Mouse (Mus musculus) midbrain, embryonic 10.5 days (tissue): ENCODE results near the gene Thsd4. TPM values are rescaled to one million over a fixed set of nuclear protein-coding genes. Genes with fewer than 3 reads are reported as not detected.
A peak's percentile ranks its signal among the peaks of the same experiment; 100 is the strongest.

ENCODE experiments used
- DNase-seq: peaks from one replicate; pipeline ENCODE4 v3.0.0-alpha.2; 2017; ENCODE audit warnings: low spot score
- H3K27ac ChIP-seq: fragments of 300-500 bp; sonication (generic); replicated peaks from 2 replicates; pipeline ENCODE4 v1.5.1; 2016; ENCODE audit warnings: mild to moderate bottlenecking
- H3K27me3 ChIP-seq: fragments of 300-500 bp; sonication (generic); 2 replicates; pipeline ENCODE4 v1.6.1; 2016; ENCODE audit warnings: low read depth, mild to moderate bottlenecking; ENCODE audit not compliant: poor library complexity, severe bottlenecking
- H3K36me3 ChIP-seq: fragments of 300-500 bp; sonication (generic); 2 replicates; pipeline ENCODE4 v1.6.1; 2016; ENCODE audit warnings: mild to moderate bottlenecking, moderate library complexity
- H3K4me1 ChIP-seq: fragments of 300-500 bp; sonication (generic); 2 replicates; pipeline ENCODE4 v1.6.1; 2016
- H3K4me3 ChIP-seq: fragments of 300-500 bp; sonication (generic); 2 replicates; pipeline ENCODE4 v1.5.1; 2016; ENCODE audit warnings: mild to moderate bottlenecking, moderate library complexity
- H3K9me3 ChIP-seq: fragments of 300-500 bp; sonication (generic); replicated peaks from 2 replicates; pipeline ENCODE4 v1.6.1; 2016; ENCODE audit warnings: mild to moderate bottlenecking
- WGBS: fragments of 180-500 bp; shearing (Covaris S2); methylation state at CpG from one replicate; pipeline ENCODE4 v1.1.7; 2016; 5-methylcytosine and 5-hydroxymethylcytosine counted together
- polyA plus RNA-seq: library from polyadenylated mRNA; unstranded; fragments of >200 nt; fragmentation: Nextera tagmentation; extraction: Ambion mirVana; gene quantifications from 2 replicates; pipeline ENCODE4 v1.2.1, GENCODE M21; 2016

The Thsd4 gene
- polyA plus RNA-seq, 1 experiment from 2014 or later, result 4.1 TPM

DNA sequence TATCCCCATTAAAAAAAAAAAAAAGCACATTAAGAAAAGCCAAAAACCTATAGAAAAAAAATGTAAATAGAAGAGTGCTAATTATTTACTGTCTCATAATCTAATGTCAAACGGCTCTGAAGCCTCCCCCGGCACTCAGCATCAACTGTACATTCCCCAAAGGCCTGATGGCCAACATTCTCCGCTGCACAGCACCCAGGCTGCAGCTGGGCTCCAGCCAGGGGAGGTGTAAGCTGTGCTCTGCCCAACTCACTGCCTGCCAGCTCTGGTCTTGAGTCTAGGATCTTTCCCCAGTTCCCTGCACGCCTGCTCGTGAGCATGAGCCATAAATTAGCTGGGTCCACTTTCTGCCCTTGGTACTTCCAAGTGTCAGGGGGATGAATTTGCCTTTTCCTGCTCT, 15.7 kb downstream of the Thsd4 start:
- no peak overlapping the region for H3K4me3 ChIP-seq
- H3K9me3 ChIP-seq, result no peaks in the 10 kb centered on the region
- H3K36me3 ChIP-seq, result no peaks in the 10 kb centered on the region
- peaks cover 52% of the 10 kb centered on the region for H3K27me3 ChIP-seq
- H3K4me1 ChIP-seq, result peaks cover 61% of the 10 kb centered on the region
- DNase-seq, result no peak
- 88% methylated on average over 5 of the region's 5 CpGs for WGBS
- H3K27ac ChIP-seq, result no peak overlapping the region

DNA sequence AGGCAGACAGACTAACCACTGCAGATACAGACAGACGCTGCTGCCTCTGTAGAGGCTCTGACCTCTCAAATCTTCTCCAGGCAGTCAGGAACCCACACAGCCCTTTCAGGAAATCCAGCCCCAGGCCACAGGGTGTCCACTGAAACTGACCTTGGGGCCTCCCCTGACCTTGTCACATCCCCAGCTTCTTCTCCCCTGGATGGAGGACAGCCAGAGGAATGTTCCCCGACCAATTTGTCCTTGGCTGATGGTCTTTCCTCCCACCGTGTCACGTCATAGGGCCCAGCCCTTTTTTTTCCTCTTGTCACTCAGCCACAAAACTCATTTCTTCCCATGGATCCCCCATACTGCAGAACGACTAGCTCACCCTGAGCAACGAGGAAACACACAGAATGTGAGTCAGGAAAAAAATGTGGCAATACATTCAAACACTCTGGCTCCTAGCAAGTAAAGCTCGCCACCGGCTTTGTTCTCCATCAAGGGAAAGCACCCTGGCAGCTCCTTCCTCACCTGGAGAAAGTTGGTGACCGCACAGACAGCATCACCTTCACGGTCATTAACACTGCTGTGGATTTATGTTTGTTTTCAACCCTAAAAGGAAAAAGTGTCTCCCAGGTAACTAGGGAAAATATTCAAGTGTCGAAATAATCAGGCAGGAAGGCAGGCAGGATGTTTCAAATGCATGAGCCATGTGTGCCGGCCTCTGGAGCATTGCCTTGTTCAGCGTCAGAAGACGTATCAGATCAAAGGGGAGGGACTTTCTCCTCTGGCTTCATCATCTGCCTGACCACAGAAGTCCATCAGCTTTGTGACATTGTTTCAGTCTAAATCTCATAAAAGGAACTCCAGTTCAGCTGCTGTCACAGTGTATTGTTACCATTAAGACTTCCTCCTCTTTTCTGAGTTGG, 17.2 kb downstream of the Thsd4 start:
- H3K4me1 ChIP-seq, result peaks cover 48% of the 10 kb centered on the region
- H3K36me3 ChIP-seq, result no peaks in the 10 kb centered on the region
- 78% methylated on average over 14 of the region's 14 CpGs for WGBS
- H3K27ac ChIP-seq, result no peak overlapping the region; the same call in 1 of the 2 replicates
- no peaks in the 10 kb centered on the region for H3K9me3 ChIP-seq
- no peak for DNase-seq
- no peak overlapping the region for H3K4me3 ChIP-seq
- peaks cover 52% of the 10 kb centered on the region for H3K27me3 ChIP-seq

DNA sequence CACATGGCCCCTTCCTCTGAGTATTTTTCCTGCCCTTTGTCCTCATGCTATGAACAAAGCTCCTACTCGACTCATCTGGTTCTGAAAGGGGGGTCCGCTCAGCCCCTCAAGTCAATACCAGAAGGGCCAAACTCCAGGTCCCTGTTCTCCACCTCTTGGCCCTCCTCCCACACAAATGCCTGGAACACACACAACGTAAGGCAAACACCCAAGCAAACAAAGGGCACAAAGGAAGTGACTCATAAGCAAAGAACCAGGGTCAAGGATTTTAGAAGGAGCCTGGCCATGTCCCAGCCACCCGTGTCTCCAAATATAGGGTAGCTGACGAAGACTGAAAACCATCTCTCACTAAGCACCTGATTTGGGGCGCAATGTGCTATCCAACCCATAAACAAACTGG, 19.6 kb downstream of the Thsd4 start:
- peaks cover 32% of the 10 kb centered on the region for H3K27me3 ChIP-seq
- no peaks in the 10 kb centered on the region for H3K36me3 ChIP-seq
- DNase-seq, result no peak
- peak overlapping the region; percentile 18; the same call in 1 of the 2 replicates for H3K27ac ChIP-seq
- WGBS, result 80% methylated on average over 6 of the region's 6 CpGs
- H3K4me3 ChIP-seq, result no peak overlapping the region
- peaks cover 44% of the 10 kb centered on the region for H3K4me1 ChIP-seq
- H3K9me3 ChIP-seq, result no peaks in the 10 kb centered on the region

DNA sequence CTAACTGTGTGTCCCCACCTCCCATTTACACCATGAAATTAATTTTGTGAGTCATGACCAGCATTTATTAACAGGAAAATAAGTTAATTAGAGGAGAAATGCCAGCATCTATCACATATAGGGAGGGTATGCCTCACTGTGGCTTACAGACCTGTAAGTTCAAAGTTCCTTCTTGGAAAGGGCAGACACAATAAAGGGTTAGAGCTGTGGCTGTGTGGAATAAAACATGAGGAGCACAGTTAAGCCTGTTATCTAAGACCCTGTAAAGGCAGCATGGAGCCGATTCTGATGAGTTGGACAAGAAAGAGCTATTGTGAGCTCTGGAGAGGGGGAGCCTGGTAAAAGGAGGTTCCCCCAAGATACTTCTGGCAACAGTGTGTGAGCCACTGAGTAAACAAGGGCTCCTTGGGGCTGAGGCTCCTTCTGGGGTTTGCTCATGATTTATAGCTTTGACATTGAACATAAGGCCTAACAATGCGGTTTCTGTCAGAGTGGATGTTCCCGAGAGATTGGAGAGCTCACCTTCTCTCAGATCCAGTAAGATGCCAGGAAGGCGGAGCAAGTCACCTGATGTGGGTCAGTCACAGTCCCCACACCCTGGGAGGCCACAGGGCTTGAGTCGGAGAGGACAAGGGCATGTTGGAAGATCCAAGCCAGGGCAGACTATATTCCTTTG, 20.2 kb downstream of the Thsd4 start:
- Histone ChIP-seq H3K4me3 (no peak overlapping the region), H3K36me3 (no peaks in the 10 kb centered on the region), H3K27me3 (peaks cover 27% of the 10 kb centered on the region), H3K9me3 (no peaks in the 10 kb centered on the region), H3K4me1 (peaks cover 38% of the 10 kb centered on the region), H3K27ac (no peak overlapping the region; the same call in 1 of the 2 replicates)
- 82% methylated on average over 5 of the region's 5 CpGs for WGBS
- DNase-seq, result no peak

DNA sequence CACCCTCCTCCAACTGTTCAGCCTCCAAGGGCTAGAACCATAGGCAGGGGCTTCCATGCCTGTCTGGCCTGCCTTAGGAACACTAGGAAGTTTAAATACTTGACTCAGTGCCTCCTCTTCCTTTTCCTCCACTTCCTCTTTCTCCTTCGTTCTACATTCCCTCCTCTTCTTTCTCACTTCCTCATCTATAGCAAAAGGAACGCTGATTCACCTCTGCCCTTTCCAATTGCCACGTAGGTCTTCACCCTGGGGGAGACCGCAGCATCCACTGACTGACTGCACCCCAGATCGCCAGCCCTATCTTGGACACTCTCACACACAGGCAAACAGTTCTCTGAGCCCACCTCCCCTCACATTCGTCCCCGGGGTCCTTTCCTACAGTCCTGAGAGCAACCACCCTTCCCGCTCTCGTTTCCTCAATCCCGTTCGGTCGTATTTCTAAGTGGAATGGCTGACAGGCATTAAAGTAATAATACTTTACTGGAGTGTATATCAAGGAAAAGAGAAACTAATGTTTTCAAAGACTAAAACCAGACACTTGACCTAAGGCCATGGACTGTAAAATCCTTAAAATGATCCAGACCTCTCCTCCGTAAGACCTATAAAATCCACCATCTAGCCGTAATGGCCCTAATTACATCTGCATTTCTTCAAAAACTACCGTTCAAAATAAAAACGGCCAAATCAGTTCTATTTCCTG, 29.4 kb downstream of the Thsd4 start:
- H3K36me3 ChIP-seq, result no peaks in the 10 kb centered on the region
- 91% methylated on average over 16 of the region's 16 CpGs for WGBS
- H3K4me3 ChIP-seq, result no peak overlapping the region
- H3K27ac ChIP-seq, result no peak overlapping the region
- H3K27me3 ChIP-seq, result no peaks in the 10 kb centered on the region
- DNase-seq, result no peak
- no peaks in the 10 kb centered on the region for H3K4me1 ChIP-seq
- no peaks in the 10 kb centered on the region for H3K9me3 ChIP-seq

DNA sequence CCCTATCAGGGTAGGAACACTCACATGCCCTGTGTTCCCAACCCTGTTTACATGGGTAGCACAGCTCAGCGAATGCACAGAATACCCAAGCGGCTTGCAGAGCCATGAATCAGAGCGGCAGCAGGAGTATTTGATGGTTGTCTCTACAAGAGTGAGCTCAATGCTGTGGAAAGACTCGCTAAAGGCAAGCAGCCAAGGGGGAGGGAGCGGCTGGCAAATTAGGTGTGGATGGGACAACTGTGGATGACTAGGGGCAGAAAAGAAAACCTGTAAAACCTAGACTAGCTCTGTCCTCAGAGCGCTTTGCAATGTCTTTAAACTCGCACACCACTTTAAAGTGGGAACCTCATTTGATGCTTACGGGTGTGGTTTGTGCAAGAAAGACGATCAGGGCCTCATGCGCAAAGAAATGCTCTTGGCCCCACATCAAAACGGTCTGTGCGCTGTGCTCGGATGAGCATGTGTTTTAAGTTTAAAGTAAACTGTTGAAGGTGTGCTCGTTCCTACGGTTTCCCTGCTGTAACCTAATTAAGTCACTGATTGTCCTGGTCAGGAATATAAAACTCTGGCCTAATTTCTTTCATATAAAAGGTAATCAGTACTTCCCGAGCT, 30.3 kb downstream of the Thsd4 start:
- DNase-seq, result no peak
- Histone ChIP-seq H3K9me3 (no peaks in the 10 kb centered on the region), H3K27ac (no peak overlapping the region), H3K4me1 (no peaks in the 10 kb centered on the region), H3K36me3 (no peaks in the 10 kb centered on the region), H3K27me3 (no peaks in the 10 kb centered on the region), H3K4me3 (no peak overlapping the region)
- WGBS, result 90% methylated on average over 16 of the region's 16 CpGs

DNA sequence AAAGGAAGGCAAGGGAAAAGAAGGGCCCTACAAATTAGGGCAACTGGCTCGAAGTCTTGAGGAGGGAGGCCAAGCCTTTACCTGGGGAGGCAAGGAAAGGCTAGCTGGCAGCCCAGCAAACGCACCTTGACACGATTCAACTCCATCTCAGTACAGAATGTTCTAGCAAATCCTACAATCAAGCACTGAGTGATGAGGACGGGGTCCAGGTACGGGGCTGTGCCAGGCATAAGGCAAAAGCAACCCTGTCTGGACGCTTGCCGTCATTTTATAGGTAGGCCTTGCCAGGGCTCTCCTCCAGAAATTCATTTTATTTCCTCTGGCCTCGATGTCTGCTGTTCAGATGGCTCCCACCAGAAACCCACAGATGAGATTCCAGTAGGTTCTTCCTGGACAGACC, 30.8 kb downstream of the Thsd4 start:
- 90% methylated on average over 8 of the region's 8 CpGs for WGBS
- Histone ChIP-seq H3K36me3 (no peaks in the 10 kb centered on the region), H3K9me3 (no peaks in the 10 kb centered on the region), H3K4me1 (no peaks in the 10 kb centered on the region), H3K27me3 (no peaks in the 10 kb centered on the region), H3K4me3 (no peak overlapping the region), H3K27ac (no peak overlapping the region)
- no peak for DNase-seq

DNA sequence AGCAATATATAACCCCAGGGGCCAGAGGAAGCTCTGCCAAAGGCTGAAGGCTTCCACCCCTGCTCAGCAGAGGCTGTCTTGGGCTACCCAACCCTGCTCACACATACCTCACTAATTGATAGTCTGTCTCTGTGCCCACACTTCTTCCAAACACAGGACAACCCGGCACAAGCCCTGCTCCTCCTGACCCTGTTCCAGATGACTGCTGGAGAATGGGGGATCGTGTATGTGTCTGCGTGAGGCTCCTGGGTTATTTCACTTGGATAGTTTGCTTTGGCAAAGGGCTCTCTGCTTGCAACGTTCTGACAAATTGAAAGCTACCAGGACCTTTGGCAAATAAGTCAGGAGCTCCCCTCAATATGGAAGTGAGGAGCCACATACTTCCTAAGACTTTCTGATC, 33.0 kb downstream of the Thsd4 start:
- Histone ChIP-seq H3K27ac (no peak overlapping the region), H3K4me1 (no peaks in the 10 kb centered on the region), H3K9me3 (no peaks in the 10 kb centered on the region), H3K4me3 (no peak overlapping the region), H3K27me3 (no peaks in the 10 kb centered on the region), H3K36me3 (no peaks in the 10 kb centered on the region)
- 85% methylated on average over 4 of the region's 4 CpGs for WGBS
- no peak for DNase-seq

DNA sequence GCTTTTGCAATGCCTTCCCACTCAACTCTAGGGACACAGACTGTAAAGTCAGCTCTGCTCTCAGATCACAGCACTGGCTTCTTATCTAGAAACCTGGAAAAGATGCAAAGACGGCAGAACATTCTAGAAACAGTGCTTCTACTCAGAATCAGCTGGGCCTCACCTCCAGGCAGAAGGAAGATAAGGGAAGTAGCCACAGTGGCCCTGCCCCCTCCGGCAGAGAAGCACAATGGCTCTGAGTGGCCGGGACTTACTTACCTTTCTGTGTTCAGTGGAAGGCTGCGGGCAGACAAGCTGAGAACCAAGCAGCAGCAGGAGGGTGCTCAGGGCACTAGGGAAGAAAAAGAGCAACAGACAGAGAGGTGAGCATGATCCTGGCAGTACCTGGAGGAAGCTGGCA, 39.7 kb downstream of the Thsd4 start:
- H3K27ac ChIP-seq, result no peak overlapping the region
- 82% methylated on average over 4 of the region's 4 CpGs for WGBS
- H3K9me3 ChIP-seq, result no peaks in the 10 kb centered on the region
- DNase-seq, result no peak
- H3K4me3 ChIP-seq, result no peak overlapping the region
- no peaks in the 10 kb centered on the region for H3K4me1 ChIP-seq
- H3K27me3 ChIP-seq, result no peaks in the 10 kb centered on the region
- no peaks in the 10 kb centered on the region for H3K36me3 ChIP-seq

DNA sequence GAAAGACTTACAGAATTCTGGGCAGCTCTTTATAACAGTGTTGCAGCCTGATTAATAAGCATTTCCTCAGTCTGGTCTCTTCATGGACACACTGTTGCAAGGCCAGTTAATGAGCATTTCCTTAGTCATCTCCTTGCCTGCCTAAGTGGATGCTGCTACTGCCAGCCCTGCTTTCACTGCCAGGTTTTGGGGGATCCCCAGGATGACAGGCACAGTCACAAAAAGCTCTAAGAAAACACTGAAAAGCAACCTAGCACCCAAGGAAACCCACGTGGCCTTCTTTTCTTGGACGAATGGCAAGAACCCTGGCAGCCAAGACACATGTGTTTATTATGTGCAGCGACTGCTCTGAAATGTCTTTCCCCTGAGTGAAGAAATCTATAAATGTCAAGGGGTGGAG, 41.8 kb downstream of the Thsd4 start:
- no peak for DNase-seq
- Histone ChIP-seq H3K27ac (no peak overlapping the region), H3K36me3 (no peaks in the 10 kb centered on the region), H3K27me3 (no peaks in the 10 kb centered on the region), H3K4me1 (no peaks in the 10 kb centered on the region), H3K4me3 (no peak overlapping the region), H3K9me3 (no peaks in the 10 kb centered on the region)
- WGBS, result 92% methylated on average over 3 of the region's 3 CpGs

DNA sequence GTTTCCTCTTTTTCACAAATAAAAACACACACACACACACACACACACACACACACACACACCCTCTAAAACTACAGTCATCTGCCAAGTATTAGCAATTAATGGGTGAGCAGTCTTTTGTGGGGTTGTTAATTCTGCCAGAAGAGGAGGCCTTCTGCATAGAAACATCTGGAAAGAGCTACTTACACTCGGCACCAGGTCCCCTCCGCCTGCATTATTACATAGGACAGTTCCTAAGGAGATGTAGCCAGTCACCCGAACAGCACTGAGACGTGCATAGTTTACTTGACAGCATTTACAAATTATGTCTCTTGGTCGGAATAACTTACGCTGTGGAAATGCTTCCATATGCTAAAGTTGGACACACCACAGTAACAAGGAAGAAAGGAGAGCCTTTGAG, 43.0 kb downstream of the Thsd4 start:
- no peaks in the 10 kb centered on the region for H3K36me3 ChIP-seq
- no peaks in the 10 kb centered on the region for H3K9me3 ChIP-seq
- 88% methylated on average over 6 of the region's 6 CpGs for WGBS
- no peaks in the 10 kb centered on the region for H3K27me3 ChIP-seq
- no peak overlapping the region for H3K27ac ChIP-seq
- no peak for DNase-seq
- H3K4me1 ChIP-seq, result no peaks in the 10 kb centered on the region
- no peak overlapping the region for H3K4me3 ChIP-seq

DNA sequence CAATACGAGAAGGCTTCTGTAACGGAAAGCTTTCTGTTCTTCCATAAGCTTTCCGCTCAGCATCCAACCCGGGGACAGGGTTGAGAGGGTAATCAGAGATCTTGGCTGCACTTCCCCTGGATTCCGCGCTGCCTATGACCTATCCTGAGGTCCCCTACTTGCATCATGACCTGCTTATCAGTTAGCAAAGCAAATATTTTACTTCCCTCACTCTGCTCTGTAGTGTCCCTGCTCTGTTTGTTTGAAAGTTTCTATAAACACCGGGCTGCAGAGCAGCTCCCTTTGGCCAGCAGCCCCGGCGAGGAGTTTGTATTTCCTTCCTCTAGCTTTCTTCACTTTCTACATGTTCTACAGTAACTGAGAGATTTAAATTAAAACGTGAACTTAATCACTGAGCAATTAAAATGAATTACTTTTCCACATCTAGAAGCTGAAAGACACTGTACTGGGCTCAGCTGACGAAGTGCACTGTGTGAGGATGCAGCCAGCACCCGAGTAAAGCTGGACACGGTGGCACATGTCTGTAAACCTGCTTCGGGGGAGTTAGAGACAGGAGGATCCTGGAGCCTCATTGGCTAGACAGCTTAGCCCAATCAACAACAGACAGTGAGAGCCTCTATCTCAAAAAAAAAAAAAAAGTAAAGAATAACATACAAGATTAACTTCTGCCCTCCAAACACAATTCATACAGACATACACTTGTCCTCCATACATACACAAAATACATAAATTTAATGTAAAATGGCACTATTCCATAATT, 43.7 kb downstream of the Thsd4 start:
- Histone ChIP-seq H3K4me3 (no peak overlapping the region), H3K9me3 (no peaks in the 10 kb centered on the region), H3K4me1 (no peaks in the 10 kb centered on the region), H3K27ac (no peak overlapping the region), H3K36me3 (no peaks in the 10 kb centered on the region), H3K27me3 (no peaks in the 10 kb centered on the region)
- no peak for DNase-seq
- WGBS, result 74% methylated on average over 14 of the region's 14 CpGs
